Mouse (Mus musculus): Measurements from ENCODE around the gene Cbfa2t2. TPM values are rescaled to one million over a fixed set of nuclear protein-coding genes. Genes with fewer than 3 reads are reported as not detected.

Cbfa2t2 gene
- polyA plus RNA-seq, 1 experiment = 8.5 TPM

DNA sequence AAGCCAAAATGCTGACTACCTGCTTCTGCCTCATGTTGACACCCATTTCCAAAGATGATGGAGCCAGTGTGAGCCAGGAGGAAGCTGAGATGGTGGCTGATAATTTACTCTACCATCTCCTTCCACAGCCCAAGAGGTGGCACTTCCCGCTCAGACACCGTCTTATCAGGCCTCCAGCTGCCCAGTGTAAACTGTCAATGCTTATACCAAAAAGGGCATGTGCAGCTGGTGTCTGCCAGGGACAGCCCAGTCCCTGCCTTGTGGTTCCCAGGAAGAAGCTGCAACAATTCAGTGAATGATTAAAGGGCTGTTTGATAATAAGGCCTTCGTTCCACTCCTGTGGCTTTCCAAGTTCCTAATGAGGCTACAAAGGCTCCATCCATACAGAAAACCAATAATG lies 102.4 kb downstream of the Cbfa2t2 start:
- peaks cover 20% of the 10 kb centered on the region for H3K36me3 ChIP-seq (ENCODE audit: control insufficient read depth, insufficient read depth)
- TF ChIP-seq CEBPB (IDR thresholded peaks at IDR 0.05; ENCODE audit: low read depth) (no peak), FOSL1 (IDR thresholded peaks at IDR 0.05; ENCODE audit: insufficient read depth, low read length, poor library complexity, severe bottlenecking) (no peak), USF1 (IDR thresholded peaks at IDR 0.05; ENCODE audit: low read depth) (no peak), MYOG (IDR thresholded peaks at IDR 0.05; ENCODE audit: control insufficient read depth, extremely low read depth, insufficient read length) (no peak), MAX (IDR thresholded peaks at IDR 0.05) (no peak), CTCF (IDR thresholded peaks at IDR 0.05; ENCODE audit: control insufficient read depth, insufficient read depth, insufficient read length) (no peak), MYOD1 (IDR thresholded peaks at IDR 0.05; ENCODE audit: control insufficient read depth, insufficient read length, low read depth) (no peak)

DNA sequence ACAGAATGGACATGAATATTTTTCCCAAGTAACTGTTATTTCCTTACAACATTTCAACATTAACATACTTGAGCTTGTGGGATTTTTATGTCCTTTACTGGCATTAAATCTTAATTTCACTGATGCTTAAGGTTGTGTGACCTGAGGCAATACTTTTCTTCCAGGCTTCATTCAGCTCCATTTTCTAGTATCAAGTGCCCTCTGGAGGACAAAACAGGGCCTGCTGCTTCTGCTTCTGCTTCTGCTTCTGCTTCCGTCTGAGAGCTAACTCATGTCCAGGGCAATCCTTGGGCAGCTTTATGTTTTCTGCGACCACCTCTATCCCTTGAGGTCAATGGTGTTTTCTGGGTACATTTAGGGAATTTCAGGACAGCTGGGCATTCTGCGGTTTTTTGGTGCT lies 103.4 kb downstream of the Cbfa2t2 start:
- H3ac ChIP-seq (ENCODE audit: control insufficient read depth, insufficient read length, low read depth) = no peak overlapping the region
- H3K36me3 ChIP-seq (ENCODE audit: control insufficient read depth, insufficient read depth) = peaks cover 17% of the 10 kb centered on the region

More for the DNA sequence above, 102.4 kb downstream of the Cbfa2t2 start:
- no peaks in the 10 kb centered on the region for H3K79me3 ChIP-seq (ENCODE audit: low read depth)
- H3K79me2 ChIP-seq (ENCODE audit: control insufficient read depth, insufficient read depth) = no peaks in the 10 kb centered on the region
- H3K4me3 ChIP-seq (ENCODE audit: insufficient read depth, poor library complexity, severe bottlenecking) = no peak overlapping the region
- H3ac ChIP-seq (ENCODE audit: control insufficient read depth, insufficient read length, low read depth) = no peak overlapping the region
- H3K27me3 ChIP-seq (ENCODE audit: control insufficient read depth, insufficient read depth, insufficient read length) = no peaks in the 10 kb centered on the region

DNA sequence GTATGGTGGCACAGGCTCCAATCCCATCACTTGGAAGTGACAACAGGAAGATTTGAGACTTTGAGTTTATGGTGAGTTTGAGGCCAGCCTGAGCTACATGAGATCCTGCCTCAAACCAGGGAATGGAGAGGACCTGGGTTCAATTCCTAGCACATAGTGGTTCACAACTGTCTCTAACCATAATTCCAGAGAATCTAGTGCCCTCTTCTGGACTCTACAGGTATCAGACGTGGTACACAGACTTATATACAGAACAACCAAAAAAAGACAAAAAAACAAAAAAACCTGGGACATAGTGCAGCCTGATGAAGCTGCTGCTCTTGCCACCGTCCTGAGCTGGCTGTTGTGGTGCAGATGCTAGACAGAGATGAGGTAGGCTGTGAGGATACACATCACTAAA lies 105.3 kb downstream of the Cbfa2t2 start:
- no peak for TF ChIP-seq CEBPB (IDR thresholded peaks at IDR 0.05; ENCODE audit: low read depth)
- H3ac ChIP-seq (ENCODE audit: control insufficient read depth, insufficient read length, low read depth) = no peak overlapping the region
- no peaks in the 10 kb centered on the region for H3K27me3 ChIP-seq (ENCODE audit: control insufficient read depth, insufficient read depth, insufficient read length)
- no peak overlapping the region for H3K4me3 ChIP-seq (ENCODE audit: insufficient read depth, poor library complexity, severe bottlenecking)
- H3K79me2 ChIP-seq (ENCODE audit: control insufficient read depth, insufficient read depth) = no peaks in the 10 kb centered on the region
- H3K79me3 ChIP-seq (ENCODE audit: low read depth) = no peaks in the 10 kb centered on the region
- peaks cover 9% of the 10 kb centered on the region for H3K36me3 ChIP-seq (ENCODE audit: control insufficient read depth, insufficient read depth)

More for the DNA sequence above, 103.4 kb downstream of the Cbfa2t2 start:
- no peak overlapping the region for H3K4me3 ChIP-seq (ENCODE audit: insufficient read depth, poor library complexity, severe bottlenecking)
- H3K27me3 ChIP-seq (ENCODE audit: control insufficient read depth, insufficient read depth, insufficient read length) = no peaks in the 10 kb centered on the region
- H3K79me2 ChIP-seq (ENCODE audit: control insufficient read depth, insufficient read depth) = no peaks in the 10 kb centered on the region
- no peaks in the 10 kb centered on the region for H3K79me3 ChIP-seq (ENCODE audit: low read depth)
- TF ChIP-seq FOSL1 (IDR thresholded peaks at IDR 0.05; ENCODE audit: insufficient read depth, low read length, poor library complexity, severe bottlenecking) (no peak), MAX (IDR thresholded peaks at IDR 0.05) (no peak), USF1 (IDR thresholded peaks at IDR 0.05; ENCODE audit: low read depth) (no peak)

DNA sequence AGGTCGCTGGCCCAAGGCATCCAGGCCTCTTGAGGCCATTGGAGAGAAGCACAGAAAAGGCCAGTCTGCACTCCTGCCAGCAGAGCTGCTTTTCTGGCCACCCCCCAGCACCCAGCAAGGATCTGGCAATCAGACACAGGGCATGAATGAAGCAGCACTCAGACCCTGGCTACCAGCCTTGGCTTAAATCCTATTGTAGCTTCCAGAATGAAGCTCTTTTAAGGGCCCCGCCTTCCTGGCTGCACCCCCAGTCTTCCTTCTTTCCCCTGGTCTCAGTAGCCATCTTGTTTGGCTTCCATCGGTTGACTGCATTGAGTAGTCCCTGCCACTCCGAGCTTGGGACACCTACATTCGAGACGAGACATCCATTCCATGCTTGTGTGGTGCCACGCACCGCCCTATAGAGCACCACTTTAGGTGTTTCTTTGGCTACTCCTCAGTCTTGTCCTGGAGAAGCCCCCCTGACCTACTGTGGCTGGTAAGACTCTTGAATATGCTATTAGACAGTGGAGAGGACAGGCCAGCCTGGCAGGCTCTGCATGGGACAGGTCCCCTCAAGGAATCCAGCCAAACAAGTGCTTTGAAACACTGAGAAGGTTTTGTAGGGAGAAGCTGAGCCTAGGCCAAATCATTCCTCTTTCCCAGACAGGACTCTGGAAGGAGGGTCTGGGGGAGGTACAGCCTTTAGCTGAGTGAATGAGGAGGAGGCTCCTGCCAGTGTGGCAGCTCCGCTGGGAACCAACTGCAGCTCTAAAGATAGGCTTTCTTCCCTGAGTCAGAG lies 107.5 kb downstream of the Cbfa2t2 start:
- no peak for TF ChIP-seq MAX (IDR thresholded peaks at IDR 0.05)
- TF ChIP-seq MYOG (IDR thresholded peaks at IDR 0.05; ENCODE audit: control insufficient read depth, extremely low read depth, insufficient read length) = no peak
- TF ChIP-seq CEBPB (IDR thresholded peaks at IDR 0.05; ENCODE audit: low read depth) = no peak
- TF ChIP-seq MYOD1 (IDR thresholded peaks at IDR 0.05; ENCODE audit: control insufficient read depth, insufficient read length, low read depth) = no peak
- no peak for TF ChIP-seq FOSL1 (IDR thresholded peaks at IDR 0.05; ENCODE audit: insufficient read depth, low read length, poor library complexity, severe bottlenecking)
- TF ChIP-seq CTCF (IDR thresholded peaks at IDR 0.05; ENCODE audit: control insufficient read depth, insufficient read depth, insufficient read length) = no peak
- no peak for TF ChIP-seq USF1 (IDR thresholded peaks at IDR 0.05; ENCODE audit: low read depth)
- H3K79me2 ChIP-seq (ENCODE audit: control insufficient read depth, insufficient read depth) = no peaks in the 10 kb centered on the region
- peaks cover 4% of the 10 kb centered on the region for H3K36me3 ChIP-seq (ENCODE audit: control insufficient read depth, insufficient read depth)
- no peak overlapping the region for H3ac ChIP-seq (ENCODE audit: control insufficient read depth, insufficient read length, low read depth)
- H3K79me3 ChIP-seq (ENCODE audit: low read depth) = no peaks in the 10 kb centered on the region
- no peaks in the 10 kb centered on the region for H3K27me3 ChIP-seq (ENCODE audit: control insufficient read depth, insufficient read depth, insufficient read length)
- H3K4me3 ChIP-seq (ENCODE audit: insufficient read depth, poor library complexity, severe bottlenecking) = no peak overlapping the region

GRCm38 (mm10) chr2:154546711-154547110 lies 110.4 kb downstream of the Cbfa2t2 start, which contains the start of gene 1700003F12Rik:
1700003F12Rik (plus strand) TSS chr2:154547085.
- Histone ChIP-seq H3K36me3 (ENCODE audit: control insufficient read depth, insufficient read depth) (no peaks in the 10 kb centered on the region), H3K79me3 (ENCODE audit: low read depth) (no peaks in the 10 kb centered on the region), H3ac (ENCODE audit: control insufficient read depth, insufficient read length, low read depth) (no peak within 1 kb of the TSS), H3K79me2 (ENCODE audit: control insufficient read depth, insufficient read depth) (no peaks in the 10 kb centered on the region), H3K4me3 (ENCODE audit: insufficient read depth, poor library complexity, severe bottlenecking) (no peak within 1 kb of the TSS), H3K27me3 (ENCODE audit: control insufficient read depth, insufficient read depth, insufficient read length) (no peaks in the 10 kb centered on the region)
- TF ChIP-seq MYOG (IDR thresholded peaks at IDR 0.05; ENCODE audit: control insufficient read depth, extremely low read depth, insufficient read length) = no peak
- no peak for TF ChIP-seq FOSL1 (IDR thresholded peaks at IDR 0.05; ENCODE audit: insufficient read depth, low read length, poor library complexity, severe bottlenecking)
- no peak for TF ChIP-seq USF1 (IDR thresholded peaks at IDR 0.05; ENCODE audit: low read depth)
- TF ChIP-seq MAX (IDR thresholded peaks at IDR 0.05) = no peak
- TF ChIP-seq MYOD1 (IDR thresholded peaks at IDR 0.05; ENCODE audit: control insufficient read depth, insufficient read length, low read depth) = no peak
- TF ChIP-seq CEBPB (IDR thresholded peaks at IDR 0.05; ENCODE audit: low read depth) = no peak
- TF ChIP-seq CTCF (IDR thresholded peaks at IDR 0.05; ENCODE audit: control insufficient read depth, insufficient read depth, insufficient read length) = no peak

GRCm38 (mm10) chr2:154548688-154549087 lies 112.4 kb downstream of the Cbfa2t2 start:
- no peaks in the 10 kb centered on the region for H3K79me3 ChIP-seq (ENCODE audit: low read depth)
- no peaks in the 10 kb centered on the region for H3K79me2 ChIP-seq (ENCODE audit: control insufficient read depth, insufficient read depth)
- H3K4me3 ChIP-seq (ENCODE audit: insufficient read depth, poor library complexity, severe bottlenecking) = no peak overlapping the region
- no peaks in the 10 kb centered on the region for H3K36me3 ChIP-seq (ENCODE audit: control insufficient read depth, insufficient read depth)
- no peaks in the 10 kb centered on the region for H3K27me3 ChIP-seq (ENCODE audit: control insufficient read depth, insufficient read depth, insufficient read length)
- peak overlapping the region; percentile 59 for H3ac ChIP-seq (ENCODE audit: control insufficient read depth, insufficient read length, low read depth)
- TF ChIP-seq USF1 (IDR thresholded peaks at IDR 0.05; ENCODE audit: low read depth) (peak; percentile 65), CTCF (IDR thresholded peaks at IDR 0.05; ENCODE audit: control insufficient read depth, insufficient read depth, insufficient read length) (no peak)

Measured in C2C12 (cell line).